Mouse (Mus musculus): ENCODE results near the gene R3hdm4.

The R3hdm4 gene

GRCm38 (mm10) chr10:79943471-79943901, 22.5 kb upstream of the R3hdm4 start:
- DNase-seq (ENCODE audit: extremely low read depth, insufficient read length, low spot score) = no peak

DNA sequence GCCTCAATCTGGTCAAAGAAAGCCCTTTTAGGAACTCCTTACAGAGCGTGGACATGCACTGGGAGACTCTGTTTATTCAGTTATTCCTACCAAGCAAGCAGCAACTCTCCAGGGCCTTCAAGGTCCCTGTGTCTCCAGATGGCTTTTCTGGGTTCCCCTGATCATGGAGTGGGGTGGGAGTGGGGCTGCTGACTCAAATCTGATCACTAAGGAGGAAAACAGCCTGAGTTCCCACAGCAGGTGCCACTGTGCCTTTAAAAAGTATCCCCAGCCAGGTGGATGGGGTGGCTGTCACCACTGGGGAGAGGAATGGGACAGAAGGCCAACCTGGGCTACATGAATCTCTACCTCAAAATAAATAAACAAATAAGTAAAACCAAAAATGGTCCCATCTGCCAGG, 22.0 kb upstream of the R3hdm4 start:
- DNase-seq (ENCODE audit: extremely low read depth, insufficient read length, low spot score) = no peak

- DNase-seq (ENCODE audit: extremely low read depth, insufficient read length, low spot score) = no peak
Measured at GRCm38 (mm10) chr10:79940749-79941148, 19.7 kb upstream of the R3hdm4 start.

- DNase-seq (ENCODE audit: extremely low read depth, insufficient read length, low spot score) = no peak
Measured at GRCm38 (mm10) chr10:79937775-79938526, 16.9 kb upstream of the R3hdm4 start.

- peak; percentile 91 for DNase-seq (ENCODE audit: extremely low read depth, insufficient read length, low spot score)
Measured at GRCm38 (mm10) chr10:79936911-79937441, 16.0 kb upstream of the R3hdm4 start.

DNA sequence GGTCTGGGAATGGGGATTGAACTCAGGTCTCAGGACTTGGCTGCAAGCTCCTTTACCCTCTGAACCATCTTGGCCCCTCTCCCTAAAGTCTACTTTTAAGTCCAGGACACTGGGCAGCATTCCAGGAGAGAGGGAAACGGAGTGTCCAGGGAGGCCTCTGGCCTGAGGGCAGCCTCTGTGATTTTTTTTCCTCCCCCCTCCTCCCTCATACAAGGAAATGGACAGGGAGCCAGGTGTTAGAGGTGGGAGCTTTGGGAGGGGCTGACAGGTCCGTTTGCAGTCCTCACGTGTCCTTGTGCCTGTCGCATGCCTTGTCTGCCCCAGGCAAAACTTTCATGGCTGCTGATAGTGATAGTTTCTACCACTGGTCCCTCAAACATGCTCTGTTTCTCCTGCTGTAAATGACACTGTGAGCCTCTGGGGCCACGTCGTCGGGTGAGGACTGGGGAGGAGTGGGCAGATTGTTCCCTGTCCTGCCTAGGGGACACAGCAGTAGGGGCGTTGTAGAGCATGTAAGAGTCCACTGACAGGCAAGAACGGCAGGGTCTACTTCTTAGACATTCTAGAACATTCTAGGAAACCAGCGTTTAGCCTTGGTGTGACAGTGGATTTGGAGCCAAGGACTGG, 15.4 kb upstream of the R3hdm4 start:
- no peak for DNase-seq (ENCODE audit: extremely low read depth, insufficient read length, low spot score)

- DNase-seq (ENCODE audit: extremely low read depth, insufficient read length, low spot score) = no peak
Measured at GRCm38 (mm10) chr10:79934794-79935569, 14.0 kb upstream of the R3hdm4 start.

- DNase-seq (ENCODE audit: extremely low read depth, insufficient read length, low spot score) = peak; percentile 86
Measured at GRCm38 (mm10) chr10:79934272-79934721, 13.3 kb upstream of the R3hdm4 start.

DNA sequence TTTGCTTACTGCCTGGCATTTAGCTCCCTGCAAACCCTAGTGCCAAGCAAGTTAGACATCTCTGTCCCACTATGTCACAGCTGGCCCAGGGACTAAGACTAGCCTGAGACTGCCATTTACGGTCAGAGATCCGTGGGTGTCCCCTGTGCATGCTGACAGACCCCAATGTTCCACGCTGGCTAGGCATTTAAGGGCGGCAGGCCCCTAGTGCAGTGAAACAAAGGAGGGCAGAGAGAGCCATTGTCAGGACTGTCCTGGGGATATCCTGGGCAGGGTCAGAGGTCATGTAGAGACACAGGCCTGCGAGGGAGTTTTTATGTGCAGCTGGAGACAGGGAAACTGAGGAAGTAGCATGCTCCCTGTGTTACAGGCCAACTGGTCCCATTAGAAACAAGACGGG, 12.9 kb upstream of the R3hdm4 start:
- no peak for DNase-seq (ENCODE audit: extremely low read depth, insufficient read length, low spot score)

GRCm38 (mm10) chr10:79933145-79933679, 12.2 kb upstream of the R3hdm4 start:
- no peak for DNase-seq (ENCODE audit: extremely low read depth, insufficient read length, low spot score)

GRCm38 (mm10) chr10:79932736-79933135, 11.7 kb upstream of the R3hdm4 start:
- DNase-seq (ENCODE audit: extremely low read depth, insufficient read length, low spot score) = peak; percentile 42

DNA sequence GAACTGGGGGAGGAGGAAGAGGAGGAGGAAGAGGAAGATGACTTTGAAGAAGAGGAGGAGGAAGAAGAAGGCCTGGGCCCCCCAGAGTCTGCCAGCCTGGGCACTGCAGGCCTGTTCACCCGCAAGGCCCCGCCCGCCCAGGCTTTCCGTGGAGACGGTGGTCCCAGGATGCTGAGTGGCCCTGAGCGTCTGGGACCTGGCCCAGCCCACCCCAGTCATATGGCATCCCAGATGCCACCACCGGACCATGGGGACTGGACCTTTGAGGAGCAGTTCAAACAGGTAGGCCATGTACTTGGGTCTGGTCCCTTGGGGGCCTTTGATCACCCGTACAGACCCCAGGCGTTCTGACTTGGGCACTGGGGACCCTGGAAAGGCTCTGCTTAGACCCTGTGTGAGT, 10.8 kb upstream of the R3hdm4 start:
- DNase-seq (ENCODE audit: extremely low read depth, insufficient read length, low spot score) = no peak

DNA sequence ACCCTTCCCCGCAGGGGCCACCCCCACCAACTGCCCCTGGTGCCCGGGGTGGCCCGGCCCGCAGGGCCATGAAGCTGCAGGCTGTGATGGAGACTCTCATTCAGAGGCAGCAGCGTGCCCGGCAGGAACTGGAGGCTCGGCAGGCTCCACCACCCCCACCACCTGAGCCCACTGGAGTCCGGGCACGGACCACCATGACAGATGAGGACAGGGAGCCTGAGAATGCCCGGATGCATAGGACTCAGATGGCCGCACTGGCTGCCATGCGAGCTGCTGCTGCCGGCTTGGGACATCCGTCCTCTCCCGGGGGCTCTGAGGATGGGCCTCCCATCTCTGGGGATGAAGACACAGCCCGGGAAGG, 9.8 kb upstream of the R3hdm4 start:
- no peak for DNase-seq (ENCODE audit: extremely low read depth, insufficient read length, low spot score)

GRCm38 (mm10) chr10:79929967-79930825, 9.2 kb upstream of the R3hdm4 start:
- DNase-seq (ENCODE audit: extremely low read depth, insufficient read length, low spot score) = no peak

- no peak for DNase-seq (ENCODE audit: extremely low read depth, insufficient read length, low spot score)
Measured at GRCm38 (mm10) chr10:79928907-79929701, 8.1 kb upstream of the R3hdm4 start.

DNA sequence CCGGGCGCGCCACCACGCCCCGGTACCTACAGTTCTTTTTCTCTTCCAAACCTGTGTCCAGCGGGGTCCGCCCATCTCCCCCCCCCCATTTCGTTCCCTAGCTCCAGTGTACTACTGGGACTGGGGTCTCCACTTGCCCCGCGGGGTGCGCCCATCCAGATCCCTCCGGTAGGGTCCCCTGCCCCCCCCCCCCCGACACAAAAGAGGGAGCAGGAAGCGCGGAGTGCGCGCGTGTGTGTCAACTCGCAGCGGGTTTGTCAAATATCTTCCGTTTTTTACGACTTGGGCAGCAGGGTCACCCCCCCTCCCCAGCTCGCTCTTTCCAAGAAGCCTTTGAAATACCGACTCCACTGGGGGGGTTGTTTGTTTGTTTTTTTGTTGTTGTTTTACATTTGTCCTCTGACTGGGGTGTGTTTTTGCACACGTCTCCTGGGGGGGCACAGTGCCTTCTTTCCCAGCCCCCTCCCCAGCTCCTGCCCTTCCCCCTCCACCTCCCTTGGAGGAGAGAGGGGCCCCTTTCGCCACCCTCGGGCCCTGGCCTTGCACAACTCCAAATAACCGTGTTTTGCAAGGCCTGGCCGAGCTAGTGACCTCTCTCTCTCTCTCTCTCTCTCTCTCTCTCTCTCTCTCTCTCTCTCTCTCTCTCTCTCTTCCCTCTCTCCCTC, 7.2 kb upstream of the R3hdm4 start:
- DNase-seq (ENCODE audit: extremely low read depth, insufficient read length, low spot score) = peak; percentile 51

DNA sequence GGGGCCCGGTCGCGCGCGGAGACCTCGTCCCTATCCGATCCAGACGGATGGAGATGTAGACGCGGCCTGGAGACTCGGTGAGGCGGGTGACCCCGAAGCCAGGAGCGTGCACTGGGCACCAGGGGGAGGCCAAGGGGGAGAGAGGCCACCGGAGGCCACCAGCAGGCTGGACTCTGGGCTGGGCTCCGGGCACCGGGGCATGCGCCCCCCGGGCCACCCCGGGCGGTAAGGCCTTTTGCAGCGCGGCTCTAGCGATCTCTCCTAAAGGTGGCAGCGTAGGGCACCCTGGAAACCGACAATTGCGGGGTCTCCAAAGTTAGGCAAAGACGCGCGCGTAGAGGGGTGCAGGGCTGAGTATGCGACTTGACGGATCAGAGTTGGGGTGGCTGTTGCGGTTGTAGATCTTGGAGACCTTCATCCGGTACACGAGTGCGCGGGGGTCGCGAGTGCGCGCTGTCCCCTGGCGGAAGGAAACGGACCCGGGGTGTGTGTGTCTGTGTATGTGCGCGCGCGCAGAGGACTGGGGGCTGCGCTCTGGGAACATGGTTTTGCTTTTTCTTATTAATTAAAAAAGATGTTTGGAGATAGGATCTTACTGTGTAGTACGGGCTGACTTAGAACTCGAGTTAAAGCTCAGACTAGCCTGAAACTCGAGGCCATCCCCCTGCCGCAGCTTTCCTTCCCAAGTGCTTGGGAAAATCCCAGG, 6.5 kb upstream of the R3hdm4 start:
- DNase-seq (ENCODE audit: extremely low read depth, insufficient read length, low spot score) = peak; percentile 72
